Mouse (Mus musculus): ENCODE results near the gene Ctsd. TPM values are rescaled to one million over a fixed set of nuclear protein-coding genes. Genes with fewer than 3 reads are reported as not detected.

Ctsd gene
- total RNA-seq, 2 experiments from 2014 or later = 174 TPM

- ATAC-seq (replicated peaks; ENCODE audit: low FRiP score, low TSS enrichment, poor library complexity, severe bottlenecking) = peak; percentile 60
Observed at GRCm38 (mm10) chr7:142377233-142377925, 10.5 kb downstream of the Ctsd start.

GRCm38 (mm10) chr7:142376096-142376495, 11.7 kb downstream of the Ctsd start:
- ATAC-seq (replicated peaks; ENCODE audit: low FRiP score, low TSS enrichment, poor library complexity, severe bottlenecking) = no peak

GRCm38 (mm10) chr7:142375261-142375724, 12.5 kb downstream of the Ctsd start:
- ATAC-seq (replicated peaks; ENCODE audit: low FRiP score, low TSS enrichment, poor library complexity, severe bottlenecking) = no peak

GRCm38 (mm10) chr7:142374413-142375015, 13.3 kb downstream of the Ctsd start:
- ATAC-seq (replicated peaks; ENCODE audit: low FRiP score, low TSS enrichment, poor library complexity, severe bottlenecking) = no peak

GRCm38 (mm10) chr7:142373641-142374412, 14.0 kb downstream of the Ctsd start, which contains the start of gene Ifitm10:
Ifitm10 (minus strand) TSS chr7:142373753.
- no peak for ATAC-seq (replicated peaks; ENCODE audit: low FRiP score, low TSS enrichment, poor library complexity, severe bottlenecking)

GRCm38 (mm10) chr7:142373039-142373438, 14.8 kb downstream of the Ctsd start:
- ATAC-seq (replicated peaks; ENCODE audit: low FRiP score, low TSS enrichment, poor library complexity, severe bottlenecking) = no peak

- peak; percentile 6 for ATAC-seq (replicated peaks; ENCODE audit: low FRiP score, low TSS enrichment, poor library complexity, severe bottlenecking)
Observed at GRCm38 (mm10) chr7:142371768-142372661, 15.8 kb downstream of the Ctsd start.

- ATAC-seq (replicated peaks; ENCODE audit: low FRiP score, low TSS enrichment, poor library complexity, severe bottlenecking) = peak; percentile 44
Observed at GRCm38 (mm10) chr7:142371398-142371767, 16.5 kb downstream of the Ctsd start.

GRCm38 (mm10) chr7:142370937-142371336, 16.9 kb downstream of the Ctsd start:
- peak; percentile 6; the same call in 1 of the 2 replicates for ATAC-seq (replicated peaks; ENCODE audit: low FRiP score, low TSS enrichment, poor library complexity, severe bottlenecking)

- ATAC-seq (replicated peaks; ENCODE audit: low FRiP score, low TSS enrichment, poor library complexity, severe bottlenecking) = no peak
Observed at GRCm38 (mm10) chr7:142369820-142370219, 18.0 kb downstream of the Ctsd start.

- no peak for ATAC-seq (replicated peaks; ENCODE audit: low FRiP score, low TSS enrichment, poor library complexity, severe bottlenecking)
Observed at GRCm38 (mm10) chr7:142368856-142369255, 19.0 kb downstream of the Ctsd start.

GRCm38 (mm10) chr7:142363107-142363506, 24.7 kb downstream of the Ctsd start:
- ATAC-seq (replicated peaks; ENCODE audit: low FRiP score, low TSS enrichment, poor library complexity, severe bottlenecking) = no peak

GRCm38 (mm10) chr7:142360743-142361142, 27.1 kb downstream of the Ctsd start:
- ATAC-seq (replicated peaks; ENCODE audit: low FRiP score, low TSS enrichment, poor library complexity, severe bottlenecking) = no peak

- no peak for ATAC-seq (replicated peaks; ENCODE audit: low FRiP score, low TSS enrichment, poor library complexity, severe bottlenecking)
Observed at GRCm38 (mm10) chr7:142359129-142359528, 28.7 kb downstream of the Ctsd start.

- ATAC-seq (replicated peaks; ENCODE audit: low FRiP score, low TSS enrichment, poor library complexity, severe bottlenecking) = no peak
Observed at GRCm38 (mm10) chr7:142357566-142357965, 30.3 kb downstream of the Ctsd start.

- peak; percentile 76 for ATAC-seq (replicated peaks; ENCODE audit: low FRiP score, low TSS enrichment, poor library complexity, severe bottlenecking)
Observed at GRCm38 (mm10) chr7:142354661-142355233, 33.1 kb downstream of the Ctsd start.

- ATAC-seq (replicated peaks; ENCODE audit: low FRiP score, low TSS enrichment, poor library complexity, severe bottlenecking) = peak; percentile 72
Observed at GRCm38 (mm10) chr7:142353854-142354253, 34.0 kb downstream of the Ctsd start.

GRCm38 (mm10) chr7:142351569-142351968, 36.3 kb downstream of the Ctsd start:
- peak; percentile 46 for ATAC-seq (replicated peaks; ENCODE audit: low FRiP score, low TSS enrichment, poor library complexity, severe bottlenecking)

Data from megakaryocyte-erythroid progenitor cell, adult 5-6 weeks (primary cell).